Mouse (Mus musculus): ENCODE measurements around the gene Gm9639.
"Not testable (repeated sequence)": the region's sequence is repeated elsewhere in the genome, so short reads cannot be mapped to it uniquely, and the experiment has no call there.

Gene Gm9639

GRCm38 (mm10) chr10:77753448-77753847 is 41.4 kb downstream of the Gm9639 start:
- no peak for DNase-seq (ENCODE audit: low spot score in 2 of 2)

- DNase-seq (ENCODE audit: low spot score in 2 of 2): not testable (repeated sequence)
These were observed 42.6 kb downstream of the Gm9639 start for GRCm38 (mm10) chr10:77752312-77752711.

- not testable (repeated sequence) for DNase-seq (ENCODE audit: low spot score in 2 of 2)
These were observed 43.6 kb downstream of the Gm9639 start, which contains the start of gene Gm9736 for GRCm38 (mm10) chr10:77751254-77751653. Gene Gm9736, minus strand, starts transcription at chr10:77751354.

GRCm38 (mm10) chr10:77750686-77751085 is 44.2 kb downstream of the Gm9639 start:
- not testable (repeated sequence) for DNase-seq (ENCODE audit: low spot score in 2 of 2)

Measured in spleen, postnatal 36 days (tissue).